Mouse (Mus musculus) testis, postnatal 14 days (tissue): Measurements from ENCODE around the gene Trim71.
A peak's percentile ranks its signal among the peaks of the same experiment; 100 is the strongest.
"Not testable (repeated sequence)": the region's sequence is repeated elsewhere in the genome, so short reads cannot be mapped to it uniquely, and the experiment has no call there.

ENCODE experiments used
- DNase-seq: peaks from one replicate; pipeline ENCODE4 v3.0.0; 2021; ENCODE audit warnings: low spot score

The Trim71 gene

DNA sequence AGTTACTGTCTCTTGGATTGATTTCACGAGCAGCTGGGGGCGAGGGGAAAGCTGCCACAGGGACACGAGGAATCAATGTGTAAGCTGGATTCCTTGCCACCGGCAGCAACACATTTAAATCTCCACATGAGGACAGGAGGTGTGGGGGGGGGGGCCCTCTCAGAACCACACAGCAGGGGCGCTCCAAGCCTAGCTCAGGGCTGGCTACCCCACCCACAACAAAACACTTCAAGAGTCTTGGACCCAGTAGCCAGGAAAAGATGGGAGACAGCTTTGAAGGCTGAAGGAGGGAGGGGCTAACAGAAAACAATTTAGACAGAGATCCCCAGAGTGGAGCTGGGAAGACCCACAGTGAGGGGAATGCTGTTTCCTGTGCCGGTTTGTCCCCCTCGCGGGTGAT is 38.3 kb downstream of the Trim71 start:
- DNase-seq = no peak

DNA sequence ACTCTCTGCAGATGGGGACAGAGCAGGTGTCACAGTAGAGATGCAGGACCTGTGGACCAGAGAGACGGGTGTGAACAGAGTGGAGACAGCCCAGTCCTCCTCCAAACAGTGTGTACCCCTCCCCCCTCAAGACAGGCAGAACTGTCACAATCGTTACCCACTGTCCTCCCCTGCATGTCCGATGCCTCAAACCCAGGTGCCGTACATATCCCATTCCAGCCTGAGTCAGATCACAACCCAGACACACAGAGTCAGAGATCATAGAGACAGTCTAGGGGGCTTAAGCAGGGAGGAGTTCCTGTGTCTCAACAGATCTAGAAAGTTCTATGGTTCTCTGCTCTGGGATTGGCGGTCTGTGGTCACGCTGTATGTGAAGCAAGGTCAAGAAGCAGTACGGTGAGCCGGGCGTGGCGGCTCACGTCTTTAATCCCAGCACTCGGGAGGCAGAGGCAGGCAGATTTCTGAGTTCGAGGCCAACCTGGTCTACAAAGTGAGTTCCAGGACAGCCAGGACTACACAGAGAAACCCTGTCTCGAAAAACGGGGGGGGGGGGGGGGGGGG is 39.0 kb downstream of the Trim71 start:
- DNase-seq = no peak

DNA sequence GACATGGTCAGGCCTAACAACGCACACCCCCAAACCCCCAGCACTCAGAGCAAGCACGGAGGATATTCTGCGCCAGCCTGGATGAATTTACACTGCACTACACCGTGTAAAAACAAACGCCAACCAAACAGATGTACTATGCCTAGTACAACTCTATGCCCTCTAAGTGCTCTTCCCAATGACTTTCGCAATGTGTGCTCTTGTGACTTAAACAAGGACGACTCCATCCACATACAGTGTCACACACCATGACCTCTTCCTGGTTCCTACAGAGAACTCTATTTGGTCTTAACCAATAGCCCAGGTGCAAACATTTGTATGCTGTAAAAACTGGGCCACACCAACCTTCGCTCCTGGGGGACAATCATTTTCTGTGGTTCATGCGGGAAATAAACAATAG is 41.7 kb downstream of the Trim71 start:
- no peak for DNase-seq

DNA sequence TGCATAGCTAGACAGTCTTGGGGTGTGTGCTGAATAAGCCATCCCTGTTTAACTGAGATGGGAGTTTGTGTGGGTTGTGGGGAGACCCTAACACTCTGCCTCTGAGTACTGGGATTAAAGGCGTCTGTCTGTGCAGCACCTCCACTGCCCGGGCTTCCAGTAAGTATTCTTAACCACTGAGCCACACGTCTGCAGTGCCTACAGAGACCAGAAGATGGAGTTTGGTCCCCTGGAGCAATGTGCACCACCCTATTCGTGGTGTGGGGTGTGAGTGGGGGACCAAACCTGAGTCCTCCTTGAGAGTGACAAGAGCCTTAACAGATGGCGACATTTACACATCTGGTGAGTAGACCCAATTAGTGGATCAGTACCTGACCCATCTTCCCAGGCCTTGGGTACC is 42.1 kb downstream of the Trim71 start:
- no peak for DNase-seq

DNA sequence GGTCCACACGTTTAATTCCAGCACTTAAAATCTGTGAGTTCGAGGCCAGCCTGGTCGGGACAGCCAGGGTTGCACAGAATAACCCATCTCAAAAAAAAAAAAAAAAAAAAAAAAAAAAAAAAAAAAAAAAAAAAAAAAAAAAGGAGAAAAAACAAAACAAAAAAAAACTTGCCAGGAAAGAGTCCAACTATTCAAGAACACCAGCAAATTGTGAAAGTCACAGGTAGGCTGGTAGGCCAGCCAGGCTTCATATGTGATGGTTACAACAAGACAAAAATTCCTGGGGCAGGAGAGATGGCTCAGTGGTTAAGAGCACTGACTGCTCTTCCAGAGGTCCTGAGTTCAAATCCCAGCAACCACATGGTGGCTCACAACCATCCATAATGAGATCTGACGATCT is 43.6 kb downstream of the Trim71 start:
- not testable (repeated sequence) for DNase-seq

DNA sequence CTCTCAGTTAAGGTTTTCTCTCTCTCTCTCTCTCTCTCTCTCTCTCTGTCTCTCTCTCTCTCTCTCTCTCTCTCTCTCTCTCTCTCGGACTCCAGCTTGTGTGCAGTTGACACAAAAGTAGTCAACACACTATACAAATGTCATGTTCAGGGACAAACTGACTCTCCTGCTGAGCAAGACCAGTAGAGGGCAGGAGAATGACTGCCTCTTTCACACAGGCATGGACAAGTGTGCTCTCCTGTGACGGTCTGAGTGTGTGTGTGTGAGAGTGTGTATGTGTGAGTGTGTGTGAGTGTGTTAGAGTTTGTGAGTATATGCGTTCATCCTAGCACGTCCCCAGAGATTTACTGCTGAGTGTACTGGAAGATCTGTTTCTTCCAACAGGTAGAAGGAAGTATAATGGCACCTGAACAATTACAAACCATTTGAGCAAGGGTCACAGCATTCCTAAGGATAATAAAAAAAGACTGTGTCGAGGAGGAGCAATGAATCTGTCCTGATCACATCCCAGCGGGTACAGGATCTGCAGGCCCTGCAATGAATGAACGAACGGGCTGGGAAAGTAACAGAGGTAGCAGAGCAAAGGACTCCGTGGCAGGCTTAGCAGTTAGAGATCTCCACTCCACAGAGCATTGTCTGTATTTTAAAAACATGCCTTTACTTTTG is 45.2 kb downstream of the Trim71 start:
- DNase-seq = no peak

DNA sequence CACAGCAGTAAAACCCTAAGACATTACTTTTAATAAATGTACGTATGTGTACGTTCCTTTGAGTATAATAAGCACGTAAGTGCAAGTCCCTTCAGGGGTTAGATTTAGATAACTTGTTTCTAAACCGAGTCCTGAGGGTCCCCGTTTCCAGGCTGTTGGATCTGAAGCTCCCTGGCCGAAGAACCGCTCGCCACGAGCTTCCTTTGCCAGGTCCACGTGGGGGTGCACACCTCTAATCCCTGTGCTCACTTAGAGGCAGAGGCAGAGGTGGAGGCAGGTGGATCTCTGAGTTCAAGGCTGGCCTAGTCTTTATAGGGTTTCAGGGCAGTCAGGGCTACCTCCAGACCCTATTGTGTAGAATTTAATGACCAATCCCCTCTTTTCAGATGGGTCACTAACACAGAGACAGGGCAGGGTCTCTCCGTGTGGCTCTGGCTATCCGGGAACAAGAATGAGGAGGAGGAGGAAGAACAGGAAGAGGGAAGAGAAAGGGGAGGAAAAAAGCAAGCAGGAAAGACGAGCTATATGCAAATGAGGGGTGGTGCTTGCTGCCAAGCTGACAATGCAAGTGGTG is 46.2 kb downstream of the Trim71 start:
- no peak for DNase-seq

DNA sequence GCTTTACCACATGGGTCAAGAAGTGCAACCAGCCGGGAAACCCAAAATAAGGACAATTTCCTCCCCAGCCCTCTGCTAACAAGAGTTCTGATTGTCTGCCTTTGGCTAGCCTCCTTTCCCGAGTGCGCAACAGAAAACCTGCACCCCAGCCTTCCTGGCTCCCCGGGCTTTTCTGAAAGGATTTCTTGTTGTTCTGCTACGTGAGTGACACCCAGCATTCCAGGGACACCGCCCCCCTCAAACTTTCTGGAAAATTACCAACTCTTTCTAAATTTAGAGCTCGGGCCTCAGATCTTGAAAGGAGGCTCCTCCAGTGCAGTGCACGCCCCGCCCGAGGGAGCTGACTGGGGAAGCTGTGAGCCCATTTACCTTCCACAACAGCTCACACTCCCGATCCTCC is 48.8 kb downstream of the Trim71 start, which contains the start of gene C130032M10Rik:
Gene C130032M10Rik, plus strand, starts transcription at position 334 of the 400 bp plus-strand sequence.
- DNase-seq = no peak

DNA sequence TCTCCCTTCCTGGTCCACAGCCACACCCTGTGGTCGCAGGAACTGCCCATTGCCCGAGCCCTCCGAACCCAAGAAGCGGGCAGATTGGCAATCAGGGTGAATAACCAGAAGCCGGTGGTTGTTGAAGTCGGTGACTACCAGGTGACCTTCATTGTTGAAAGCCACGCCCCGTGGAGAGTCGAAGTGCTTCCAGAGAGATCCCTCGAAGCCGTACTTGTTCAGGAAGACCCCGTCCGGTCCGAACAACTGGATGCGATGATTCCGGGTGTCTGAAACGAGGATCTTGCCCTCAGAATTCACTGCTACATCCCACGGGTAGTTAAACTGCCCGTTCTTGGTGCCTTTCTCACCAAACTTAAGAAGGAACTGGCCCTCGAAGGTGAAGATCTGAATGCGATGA is 51.3 kb downstream of the Trim71 start:
- no peak for DNase-seq

DNA sequence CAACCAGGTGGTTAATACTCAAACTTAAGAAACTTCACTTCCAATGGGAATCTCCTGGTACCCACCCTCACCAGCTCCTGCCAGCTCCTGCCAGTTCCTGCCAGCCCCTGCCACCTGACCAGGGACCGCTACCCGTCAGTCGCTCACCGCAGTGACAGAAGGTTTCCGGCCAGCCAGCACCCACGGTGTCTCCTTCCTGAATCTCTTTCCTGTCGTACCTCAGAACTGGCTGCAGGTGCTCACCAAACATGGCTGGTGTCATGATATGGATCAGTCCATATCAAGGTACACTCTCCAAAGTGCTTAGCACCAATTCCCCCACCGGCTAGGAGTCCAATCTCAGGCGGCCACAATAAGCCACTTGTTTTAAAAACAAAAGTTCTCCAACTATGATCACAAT is 54.4 kb downstream of the Trim71 start:
- DNase-seq = no peak

DNA sequence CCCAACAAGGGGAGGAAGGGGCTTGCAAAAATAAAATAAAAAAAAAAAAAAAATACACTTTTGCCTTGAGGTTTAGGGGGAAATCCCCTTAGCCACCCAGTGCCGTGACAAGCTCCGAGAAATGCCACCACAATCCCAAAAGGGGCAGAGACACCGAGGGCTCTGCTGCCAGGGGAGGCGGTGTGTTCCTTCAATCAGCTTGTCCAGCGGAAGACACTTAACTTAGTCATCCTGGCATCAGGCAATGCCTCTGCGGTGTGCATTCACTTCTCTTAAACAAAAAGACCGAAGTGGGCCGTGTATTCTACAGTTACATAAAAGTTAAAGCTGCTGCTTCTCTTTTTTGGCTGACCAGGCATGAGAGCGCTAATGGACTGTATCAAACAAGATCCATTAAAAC is 56.7 kb downstream of the Trim71 start:
- DNase-seq = no peak

DNA sequence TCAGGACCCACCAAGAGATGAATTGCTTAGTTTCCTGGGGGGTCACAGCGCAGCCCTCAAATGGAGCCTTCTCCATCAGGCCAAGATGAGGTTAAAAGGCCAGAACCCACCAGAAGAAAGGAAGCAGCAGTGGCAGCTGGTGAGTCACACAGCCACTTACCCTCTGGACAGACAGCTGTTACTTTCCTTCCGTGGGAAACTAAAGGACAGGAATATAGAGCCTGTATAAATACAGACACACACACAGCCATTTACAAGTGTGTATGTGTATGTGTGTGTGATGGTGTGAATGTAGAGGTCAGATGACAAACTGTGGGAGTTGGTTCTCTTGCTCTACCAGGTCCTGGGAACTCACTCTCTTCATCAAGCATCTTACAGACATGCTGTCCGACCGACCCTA is 57.6 kb downstream of the Trim71 start:
- no peak for DNase-seq

DNA sequence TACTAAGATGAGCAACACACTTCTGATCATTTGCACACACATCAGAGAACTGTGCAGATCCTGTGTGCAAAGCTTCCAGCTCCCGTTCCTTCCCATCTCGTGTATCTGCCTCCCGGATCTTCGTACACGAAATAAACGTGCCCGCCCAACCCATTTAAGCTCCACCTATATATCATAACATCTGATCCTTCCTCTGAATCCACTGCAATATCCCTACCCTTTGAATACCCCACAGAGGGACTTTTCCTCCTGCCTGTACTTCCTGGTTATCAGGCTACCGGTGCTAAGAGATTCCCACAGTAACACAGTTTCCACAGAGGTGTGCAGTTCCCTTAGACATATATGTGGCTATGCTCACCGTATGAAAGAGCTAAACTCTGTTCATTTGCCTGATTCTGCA is 59.4 kb downstream of the Trim71 start, which contains the start of gene Ccr4:
Gene Ccr4, minus strand, starts transcription at position 101 of the 400 bp plus-strand sequence.
- no peak for DNase-seq

DNA sequence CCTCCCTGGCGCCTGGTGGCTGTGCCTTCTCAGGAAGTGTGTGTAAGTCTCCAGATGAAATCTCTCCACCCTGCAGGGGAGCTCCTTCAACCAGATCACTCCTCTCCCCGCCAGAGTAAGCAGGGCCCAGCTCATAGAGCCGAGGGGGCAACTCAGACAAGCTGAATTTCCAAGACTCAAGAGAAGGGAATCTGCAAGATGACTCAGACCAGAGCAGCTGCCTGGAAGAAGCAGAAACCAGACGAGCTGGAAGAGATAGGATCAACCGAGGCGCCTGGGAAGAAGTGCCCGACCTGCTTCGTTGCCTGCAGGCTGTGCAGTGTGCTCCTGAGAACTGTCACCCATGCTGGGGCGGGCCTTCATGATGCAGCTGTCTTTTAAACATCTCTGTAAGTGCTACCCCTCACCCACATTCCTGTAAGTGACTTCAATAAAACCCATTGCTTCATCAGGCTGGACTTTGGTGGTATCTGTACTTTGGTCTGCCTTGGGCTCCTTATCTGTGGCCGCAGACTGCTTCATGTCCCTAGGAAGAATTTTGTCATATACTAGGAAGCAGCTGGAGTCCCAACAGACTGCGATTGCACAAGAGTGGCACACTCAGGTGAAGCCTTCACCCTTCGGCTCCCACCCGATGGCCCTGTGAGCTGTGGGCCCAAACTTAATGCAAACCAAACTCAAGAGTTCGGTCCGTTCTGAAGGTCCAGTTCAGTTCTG is 61.3 kb downstream of the Trim71 start:
- no peak for DNase-seq

DNA sequence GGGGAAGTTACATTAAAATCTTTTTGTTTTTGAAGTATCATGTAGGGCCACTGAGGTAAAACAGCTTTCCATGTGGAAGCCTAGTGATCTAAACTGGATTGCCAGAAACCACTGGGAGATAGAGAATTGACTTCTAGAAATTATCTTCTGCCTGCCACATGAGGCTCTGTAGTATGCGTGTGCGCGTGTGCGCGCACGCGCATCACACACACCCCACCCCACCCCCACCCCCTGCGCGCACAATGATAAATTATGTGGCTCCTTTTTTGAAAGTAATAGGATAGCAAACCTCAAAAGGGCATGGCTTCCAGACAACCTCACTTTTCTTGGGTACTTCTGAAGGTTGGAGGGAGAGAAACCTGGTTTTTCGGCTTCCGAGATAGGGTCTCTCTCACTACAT is 62.3 kb downstream of the Trim71 start:
- DNase-seq = no peak

DNA sequence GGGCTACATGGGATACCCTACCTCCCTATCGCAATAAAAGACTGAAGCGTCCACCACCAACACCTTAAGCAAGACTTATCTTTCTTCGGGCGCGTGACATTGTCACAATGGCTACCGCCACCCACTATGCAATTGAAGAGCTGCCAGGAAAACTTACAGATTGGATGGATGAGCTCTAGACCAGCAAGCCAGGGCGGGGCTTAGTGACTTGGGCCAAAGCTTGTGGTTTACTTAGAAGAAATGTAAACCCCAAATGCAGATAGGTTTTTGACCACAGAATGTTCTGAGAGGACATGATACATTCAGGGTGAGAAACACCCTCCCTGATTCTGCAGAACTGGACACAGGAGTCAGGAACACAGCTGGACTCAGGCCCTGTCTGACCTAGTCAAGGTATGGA is 63.1 kb downstream of the Trim71 start:
- no peak for DNase-seq

DNA sequence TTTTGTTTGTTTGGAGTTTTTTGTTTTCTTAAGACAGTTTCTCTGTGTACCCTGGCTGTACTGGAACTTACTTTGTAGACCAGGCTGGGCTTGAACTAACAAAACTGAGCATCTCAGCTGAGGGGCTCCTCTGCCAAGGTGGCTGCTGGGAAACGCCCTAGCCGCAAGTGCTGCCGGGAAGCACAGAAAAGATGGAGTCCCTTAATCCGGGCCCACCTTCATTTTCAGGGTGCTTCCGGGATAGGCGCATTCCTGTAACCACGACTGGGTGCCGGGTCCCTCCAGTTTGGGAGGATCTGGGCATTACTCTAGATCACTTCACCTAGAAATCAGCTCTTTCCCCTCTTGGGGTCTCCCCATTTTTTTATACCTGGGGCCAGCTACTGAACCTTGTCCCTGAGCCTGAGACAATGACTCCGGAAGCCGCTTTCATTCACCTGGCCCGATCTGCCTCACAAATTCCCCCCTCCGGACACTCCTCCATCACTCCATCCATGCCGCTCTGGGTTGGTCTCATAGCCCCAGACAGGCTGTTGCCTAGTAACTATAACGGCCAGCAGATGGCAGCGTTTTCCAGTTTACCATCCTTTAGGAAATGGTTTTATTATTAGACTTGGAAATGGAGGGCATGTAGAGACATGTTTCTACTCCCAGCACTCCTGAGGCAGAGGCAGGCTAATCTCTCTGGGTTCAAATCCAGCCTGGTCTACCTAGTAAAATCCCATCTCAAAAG is 64.2 kb downstream of the Trim71 start:
- DNase-seq = peak; percentile 53

DNA sequence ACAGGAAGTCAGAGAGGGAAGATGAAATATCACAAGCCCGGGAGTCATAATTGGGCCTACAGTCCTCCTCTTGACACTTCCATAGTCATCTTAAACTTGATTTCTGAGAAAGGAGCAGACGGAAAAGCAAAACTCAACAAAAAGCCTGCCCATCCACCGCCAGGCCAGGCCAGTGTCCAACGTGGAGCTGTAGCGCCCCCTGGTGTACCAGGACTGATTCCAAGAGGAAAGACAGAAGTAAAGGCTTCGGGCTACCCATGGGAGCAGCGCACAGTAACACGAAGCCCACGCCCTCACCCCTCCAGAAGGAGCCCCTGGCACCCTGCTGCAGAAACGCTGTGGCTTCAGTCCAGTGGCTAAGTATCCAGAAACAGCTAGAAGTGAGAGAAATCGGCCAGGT is 66.0 kb downstream of the Trim71 start:
- peak; percentile 80 for DNase-seq

DNA sequence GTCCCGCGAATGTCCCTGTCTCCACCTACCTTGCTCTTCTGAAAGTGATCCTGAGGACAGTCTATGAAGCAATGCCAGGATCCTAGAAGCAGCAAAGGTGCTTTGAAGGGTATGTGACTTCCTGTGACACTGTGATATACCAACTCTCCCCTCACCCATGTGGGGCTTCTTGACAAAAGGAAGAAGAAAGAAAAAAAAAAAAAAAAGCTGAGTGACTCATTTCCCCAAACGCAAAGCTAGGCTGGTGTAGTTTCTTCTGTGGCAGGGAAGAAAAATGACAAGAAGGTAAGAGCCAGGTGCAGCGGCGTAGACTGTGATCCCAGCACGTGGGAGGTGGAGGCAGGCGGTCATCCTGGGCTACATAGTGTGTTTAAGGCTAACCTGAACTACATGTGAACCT is 67.7 kb downstream of the Trim71 start:
- DNase-seq = no peak

DNA sequence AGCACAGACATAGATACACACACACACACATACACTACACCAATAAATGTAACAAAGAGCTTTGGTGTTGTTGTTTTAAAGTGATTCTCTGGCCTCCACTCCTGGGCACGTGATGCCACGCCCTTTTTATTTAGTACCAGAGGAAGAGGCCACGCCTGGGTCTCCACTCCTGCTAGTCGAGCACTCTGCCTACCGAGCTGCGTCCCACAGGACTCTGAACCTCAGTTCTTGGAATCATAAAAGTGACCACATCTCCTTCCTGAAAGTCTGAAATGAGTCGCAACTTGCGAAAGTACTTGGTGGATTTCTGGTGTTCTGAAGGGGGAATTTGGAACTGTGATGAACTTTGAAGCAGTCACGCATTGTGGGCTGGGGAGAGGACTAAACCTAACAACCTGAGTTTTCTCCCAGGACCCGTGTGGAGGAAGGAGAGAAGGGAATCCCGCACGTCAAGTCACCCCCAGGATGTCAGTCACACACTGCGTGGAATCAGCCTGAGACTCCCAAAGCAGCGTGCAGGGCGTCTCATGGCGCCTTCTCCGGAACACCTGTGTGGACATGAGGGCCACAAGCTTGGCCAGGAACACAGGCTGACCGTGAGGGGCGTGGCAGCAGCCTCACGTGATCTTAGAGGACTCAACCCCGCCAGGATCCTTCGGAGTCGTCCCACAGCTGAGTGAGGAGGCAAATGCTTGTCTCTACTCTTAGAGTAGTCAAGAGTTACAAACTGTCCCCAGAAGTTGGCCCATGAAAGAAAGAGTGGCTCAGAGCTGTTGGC is 76.5 kb downstream of the Trim71 start:
- DNase-seq = no peak

DNA sequence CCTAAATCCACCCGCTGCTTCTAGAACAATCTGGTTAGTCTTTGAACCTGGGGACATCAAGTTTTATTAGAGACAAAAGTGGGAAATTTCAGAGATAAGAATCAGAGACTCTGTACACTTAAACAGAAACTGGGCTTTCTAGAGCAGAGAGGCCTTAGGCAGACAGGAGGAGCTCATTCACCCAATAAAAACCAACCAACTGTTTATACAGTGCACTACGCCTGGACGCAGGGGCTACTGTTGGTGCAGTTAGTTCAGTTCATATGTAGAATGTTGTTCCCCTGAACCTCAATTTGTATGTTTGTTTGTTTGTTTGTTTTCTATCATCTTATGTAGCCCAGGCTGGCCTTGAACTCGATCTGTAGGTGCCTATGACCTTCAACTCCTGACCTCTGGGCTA is 77.4 kb downstream of the Trim71 start:
- no peak for DNase-seq

DNA sequence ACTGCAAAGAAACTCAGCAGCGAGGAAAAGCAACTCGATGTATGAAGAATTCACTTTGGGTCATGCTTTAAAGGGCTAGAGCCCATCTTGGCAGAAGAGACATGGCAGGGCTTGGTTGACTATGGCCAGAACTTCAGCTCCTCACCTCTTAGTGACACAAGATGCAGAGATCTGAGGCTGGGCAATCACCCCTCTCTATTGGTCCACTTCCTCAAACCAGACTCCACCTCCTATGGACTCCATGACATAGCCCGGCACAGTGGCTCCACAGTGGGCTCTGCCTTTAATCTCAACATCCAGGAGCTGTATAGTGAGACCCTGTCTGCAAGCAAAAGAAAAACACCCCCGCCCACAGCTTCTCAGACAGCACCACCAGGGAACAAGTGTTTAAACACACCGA is 79.4 kb downstream of the Trim71 start:
- DNase-seq = no peak
